9 mouse cellular contexts compared by ENCODE assay signal in genomic region chr9:7960382-7960781, GRCm38 (mm10). TPM values are rescaled to one million over a fixed set of nuclear protein-coding genes. Genes with fewer than 3 reads are reported as not detected.
DNase-seq lines count a peak whose midpoint lies in the region; ATAC-seq and TF ChIP-seq lines count a peak whose summit lies in the region.
"Had no signal": no experiment of that assay in that cellular context is flagged by ENCODE, and none has a peak within 500 bp of the region (broad histone marks: within the 10 kb centered on the region; RNA-seq: fewer than 3 reads in every experiment).

No protein-coding gene starts in this region.

- peaks cover 17% of the 10 kb centered on the region for H3K36me3 ChIP-seq in embryonic facial prominence, embryonic 13.5 days
- 0 out of 2 replicates have a peak, but pooled peaks cover 12% of the 10 kb centered on the region for H3K36me3 ChIP-seq in kidney, postnatal 0 days (ENCODE audit: insufficient read depth, low read length)
- peaks cover 4% of the 10 kb centered on the region; the same call in 1 of the 2 replicates for H3K36me3 ChIP-seq in stomach, embryonic 14.5 days (ENCODE audit: control insufficient read depth, insufficient read depth, low read length)

- peaks cover 67% of the 10 kb centered on the region for H3K4me1 ChIP-seq in embryonic facial prominence, embryonic 13.5 days
- H3K4me1 ChIP-seq in kidney, postnatal 0 days (replicated peaks; ENCODE audit: insufficient read depth, low read length), result peaks cover 5% of the 10 kb centered on the region; the same call in 1 of the 2 replicates
- peaks cover 34% of the 10 kb centered on the region for H3K4me1 ChIP-seq in stomach, embryonic 14.5 days (ENCODE audit: control insufficient read depth, insufficient read depth, low read length)

- H3K9ac ChIP-seq in embryonic facial prominence, embryonic 13.5 days, result no peak overlapping the region; the same call in 1 of the 2 replicates
- H3K9ac ChIP-seq in kidney, postnatal 0 days (ENCODE audit: low read depth, low read length), result no peak overlapping the region
- H3K9ac ChIP-seq in stomach, embryonic 14.5 days (replicated peaks; ENCODE audit: low read depth, low read length), result no peak overlapping the region

- H3K4me2 ChIP-seq in embryonic facial prominence, embryonic 13.5 days, result peak overlapping the region; percentile 41
- no peak overlapping the region for H3K4me2 ChIP-seq in kidney, postnatal 0 days (ENCODE audit: low read length)
- no peak overlapping the region for H3K4me2 ChIP-seq in stomach, embryonic 14.5 days (replicated peaks; ENCODE audit: low read depth, low read length)

- H3K27ac ChIP-seq in embryonic facial prominence, embryonic 13.5 days, result peak overlapping the region; percentile 94
- H3K27ac ChIP-seq in kidney, postnatal 0 days, result peak overlapping the region; percentile 61; the same call in 1 of the 2 replicates
- H3K27ac ChIP-seq in stomach, embryonic 14.5 days (ENCODE audit: low read length), result peak overlapping the region; percentile 70

- TF ChIP-seq CTCF in kidney, postnatal 0 days (IDR thresholded peaks at IDR 0.05; ENCODE audit: low read depth), result no peak

- peak; percentile 91 for ATAC-seq in embryonic facial prominence, embryonic 13.5 days (ENCODE audit: insufficient number of reproducible peaks, insufficient read depth, low FRiP score, low TSS enrichment, low read depth)
- peak; percentile 62; the same call in 1 of the 2 replicates for ATAC-seq in kidney, postnatal 0 days (replicated peaks; ENCODE audit: low FRiP score, low read depth)
- ATAC-seq in stomach, embryonic 14.5 days (ENCODE audit: insufficient number of reproducible peaks, insufficient read depth, low FRiP score, low read depth), result peak; percentile 91
- ATAC-seq in megakaryocyte, adult 5-6 weeks (ENCODE audit: poor library complexity, severe bottlenecking), result no peak

- no peaks in the 10 kb centered on the region for H3K9me3 ChIP-seq in embryonic facial prominence, embryonic 13.5 days
- H3K9me3 ChIP-seq in kidney, postnatal 0 days (replicated peaks; ENCODE audit: low read length), result no peaks in the 10 kb centered on the region
- H3K9me3 ChIP-seq in stomach, embryonic 14.5 days (ENCODE audit: control insufficient read depth, low read depth, low read length), result no peaks in the 10 kb centered on the region

- H3K27me3 ChIP-seq in embryonic facial prominence, embryonic 13.5 days, result no peaks in the 10 kb centered on the region
- H3K27me3 ChIP-seq in kidney, postnatal 0 days (ENCODE audit: insufficient read depth, low read length), result no peaks in the 10 kb centered on the region
- no peaks in the 10 kb centered on the region for H3K27me3 ChIP-seq in stomach, embryonic 14.5 days (ENCODE audit: control insufficient read depth, insufficient read depth, low read length)

- DNase-seq in left cerebral cortex, adult 18-20 months (ENCODE audit: low spot score in 2 of 2), result peak; percentile 17 to 21
- DNase-seq in left cerebral cortex, adult 11 months (ENCODE audit: low spot score), result no peak
- DNase-seq in heart, adult 8-10 months (ENCODE audit: low spot score), result peak; percentile 52
- peak; percentile 90 for DNase-seq in kidney, postnatal 0 days (ENCODE audit: low spot score)
- peak; percentile 50 for DNase-seq in lung, postnatal 25 days (ENCODE audit: low spot score)

- 25% methylated on average over 9 of the region's 9 CpGs for WGBS in embryonic facial prominence, embryonic 13.5 days
- 50% methylated on average over 9 of the region's 9 CpGs for WGBS in kidney, postnatal 0 days
- 42% methylated on average over 9 of the region's 9 CpGs for WGBS in stomach, embryonic 14.5 days

- H3K4me3 ChIP-seq in embryonic facial prominence, embryonic 13.5 days, result no peak overlapping the region
- H3K4me3 ChIP-seq in kidney, postnatal 0 days (replicated peaks; ENCODE audit: low read depth, low read length), result no peak overlapping the region
- no peak overlapping the region for H3K4me3 ChIP-seq in stomach, embryonic 14.5 days (ENCODE audit: low read depth, low read length)

RNA-seq across cellular contexts. Expression of gene Yap1, which starts 44.0 kb away (rescaled TPM):
- 10 to 100 TPM; 19.6 to 20.6 TPM for total RNA-seq in left cerebral cortex, adult 18-20 months (2021)
- 52.6 and 54.8 TPM in 2 replicates for polyA plus RNA-seq in embryonic facial prominence, embryonic 13.5 days (2015; fragmentation: Nextera tagmentation; extraction: Ambion mirVana)
- total RNA-seq in heart, adult 8-10 months (2022), result 10 to 100 TPM; 68.5 to 92.9 (median 77.7) TPM
- 25.5 and 26.5 TPM in 2 replicates for polyA plus RNA-seq in kidney, postnatal 0 days (2015; fragmentation: Nextera tagmentation; extraction: Ambion mirVana)
- polyA plus RNA-seq in stomach, embryonic 14.5 days (2014; fragmentation: Nextera tagmentation; extraction: Ambion mirVana), result 35.1 and 36.2 TPM in 2 replicates
- total RNA-seq in megakaryocyte, adult 5-6 weeks (2015), result not detected in 2 replicates
- total RNA-seq in megakaryocyte, adult 5-6 weeks (2017), result 0.04 TPM in 1 of 2 replicates, not detected in the other
- total RNA-seq: MEL had no signal

Comparison
In these comparisons a context has a peak if more than half of its experiments do, and no peak if none do; other contexts are left out.
1. RNA of gene Yap1, which starts 44.0 kb away (total RNA-seq): 68.5 to 92.9 TPM in heart, adult 8-10 months and 19.6 to 20.6 TPM in left cerebral cortex, adult 18-20 months; 0.04 TPM in megakaryocyte, adult 5-6 weeks; every median in the first group is over 10 times any median in the second.
2. Peak in every context shown above with its lines, with median percentiles within 50 percentile points of each other: H3K27ac ChIP-seq.